Mouse (Mus musculus): ENCODE results near the gene Ppp6r2. TPM values are rescaled to one million over a fixed set of nuclear protein-coding genes. Genes with fewer than 3 reads are reported as not detected.

Gene Ppp6r2
- polyA plus RNA-seq, 1 experiment from 2014 or later: 12.4 TPM

GRCm38 (mm10) chr15:89286582-89286981 lies 75.2 kb downstream of the Ppp6r2 start:
- H3K27me3 ChIP-seq (ENCODE audit: insufficient read depth, poor library complexity, severe bottlenecking): no peaks in the 10 kb centered on the region
- H3K27ac ChIP-seq: no peak overlapping the region
- H3K4me3 ChIP-seq: no peak overlapping the region
- peaks cover 91% of the 10 kb centered on the region for H3K36me3 ChIP-seq
- no peak for DNase-seq (ENCODE audit: low spot score)
- no peaks in the 10 kb centered on the region for H3K9me3 ChIP-seq
- 93% methylated on average over 5 of the region's 5 CpGs for WGBS
- peaks cover 9% of the 10 kb centered on the region; the same call in 1 of the 2 replicates for H3K4me1 ChIP-seq

- Histone ChIP-seq H3K36me3 (peaks cover 92% of the 10 kb centered on the region), H3K4me1 (peaks cover 8% of the 10 kb centered on the region; the same call in 1 of the 2 replicates), H3K9me3 (no peaks in the 10 kb centered on the region), H3K27ac (no peak overlapping the region), H3K4me3 (no peak overlapping the region), H3K27me3 (ENCODE audit: insufficient read depth, poor library complexity, severe bottlenecking) (no peaks in the 10 kb centered on the region)
- DNase-seq (ENCODE audit: low spot score): no peak
- WGBS: 90% methylated on average over 23 of the region's 23 CpGs
Measured at GRCm38 (mm10) chr15:89288227-89288767, 76.9 kb downstream of the Ppp6r2 start.

- no peak overlapping the region for H3K27ac ChIP-seq
- no peaks in the 10 kb centered on the region for H3K27me3 ChIP-seq (ENCODE audit: insufficient read depth, poor library complexity, severe bottlenecking)
- 95% methylated on average over 11 of the region's 11 CpGs for WGBS
- peaks cover 93% of the 10 kb centered on the region for H3K36me3 ChIP-seq
- H3K9me3 ChIP-seq: no peaks in the 10 kb centered on the region
- H3K4me1 ChIP-seq: peaks cover 3% of the 10 kb centered on the region; the same call in 1 of the 2 replicates
- H3K4me3 ChIP-seq: no peak overlapping the region
- DNase-seq (ENCODE audit: low spot score): no peak
Measured at GRCm38 (mm10) chr15:89289455-89289854, 78.1 kb downstream of the Ppp6r2 start.

- 85% methylated on average over 3 of the region's 3 CpGs for WGBS
- H3K27me3 ChIP-seq (ENCODE audit: insufficient read depth, poor library complexity, severe bottlenecking): no peaks in the 10 kb centered on the region
- H3K9me3 ChIP-seq: no peaks in the 10 kb centered on the region
- peaks cover 97% of the 10 kb centered on the region for H3K36me3 ChIP-seq
- no peak overlapping the region for H3K27ac ChIP-seq
- DNase-seq (ENCODE audit: low spot score): no peak
- H3K4me1 ChIP-seq: peaks cover 3% of the 10 kb centered on the region; the same call in 1 of the 2 replicates
- no peak overlapping the region for H3K4me3 ChIP-seq
Measured at GRCm38 (mm10) chr15:89291521-89291920, 80.2 kb downstream of the Ppp6r2 start.

- Histone ChIP-seq H3K27ac (no peak overlapping the region), H3K4me3 (no peak overlapping the region), H3K27me3 (ENCODE audit: insufficient read depth, poor library complexity, severe bottlenecking) (no peaks in the 10 kb centered on the region), H3K4me1 (peaks cover 3% of the 10 kb centered on the region; the same call in 1 of the 2 replicates), H3K9me3 (no peaks in the 10 kb centered on the region), H3K36me3 (peaks cover 99% of the 10 kb centered on the region)
- WGBS: 70% methylated on average over 2 of the region's 2 CpGs
- no peak for DNase-seq (ENCODE audit: low spot score)
Measured at GRCm38 (mm10) chr15:89292795-89293194, 81.4 kb downstream of the Ppp6r2 start.

- no peak for DNase-seq (ENCODE audit: low spot score)
- 94% methylated on average over 10 of the region's 10 CpGs for WGBS
- no peak overlapping the region for H3K4me3 ChIP-seq
- H3K36me3 ChIP-seq: peaks cover 96% of the 10 kb centered on the region
- no peak overlapping the region for H3K27ac ChIP-seq
- no peaks in the 10 kb centered on the region for H3K27me3 ChIP-seq (ENCODE audit: insufficient read depth, poor library complexity, severe bottlenecking)
- no peaks in the 10 kb centered on the region for H3K4me1 ChIP-seq
- no peaks in the 10 kb centered on the region for H3K9me3 ChIP-seq
Measured at GRCm38 (mm10) chr15:89293778-89294177, 82.4 kb downstream of the Ppp6r2 start.

GRCm38 (mm10) chr15:89295580-89296165 lies 84.3 kb downstream of the Ppp6r2 start:
- no peak overlapping the region for H3K27ac ChIP-seq
- H3K4me3 ChIP-seq: no peak overlapping the region
- H3K27me3 ChIP-seq (ENCODE audit: insufficient read depth, poor library complexity, severe bottlenecking): no peaks in the 10 kb centered on the region
- H3K4me1 ChIP-seq: no peaks in the 10 kb centered on the region
- 90% methylated on average over 8 of the region's 8 CpGs for WGBS
- no peaks in the 10 kb centered on the region for H3K9me3 ChIP-seq
- DNase-seq (ENCODE audit: low spot score): no peak
- peaks cover 95% of the 10 kb centered on the region for H3K36me3 ChIP-seq

GRCm38 (mm10) chr15:89296465-89296864 lies 85.1 kb downstream of the Ppp6r2 start:
- WGBS: 81% methylated on average over 1 of the region's 1 CpGs
- DNase-seq (ENCODE audit: low spot score): no peak
- Histone ChIP-seq H3K27me3 (ENCODE audit: insufficient read depth, poor library complexity, severe bottlenecking) (no peaks in the 10 kb centered on the region), H3K4me1 (no peaks in the 10 kb centered on the region), H3K4me3 (no peak overlapping the region), H3K9me3 (no peaks in the 10 kb centered on the region), H3K36me3 (peaks cover 95% of the 10 kb centered on the region), H3K27ac (no peak overlapping the region)

- WGBS: 92% methylated on average over 2 of the region's 2 CpGs
- no peaks in the 10 kb centered on the region for H3K27me3 ChIP-seq (ENCODE audit: insufficient read depth, poor library complexity, severe bottlenecking)
- no peak for DNase-seq (ENCODE audit: low spot score)
- H3K9me3 ChIP-seq: no peaks in the 10 kb centered on the region
- peaks cover 95% of the 10 kb centered on the region for H3K36me3 ChIP-seq
- H3K4me3 ChIP-seq: no peak overlapping the region
- H3K4me1 ChIP-seq: no peaks in the 10 kb centered on the region
- no peak overlapping the region for H3K27ac ChIP-seq
Measured at GRCm38 (mm10) chr15:89297695-89298094, 86.3 kb downstream of the Ppp6r2 start.

- H3K27me3 ChIP-seq (ENCODE audit: insufficient read depth, poor library complexity, severe bottlenecking): no peaks in the 10 kb centered on the region
- 92% methylated on average over 13 of the region's 13 CpGs for WGBS
- H3K9me3 ChIP-seq: no peaks in the 10 kb centered on the region
- peaks cover 95% of the 10 kb centered on the region for H3K36me3 ChIP-seq
- 0 out of 2 replicates have a peak, but pooled peaks cover 6% of the 10 kb centered on the region for H3K4me1 ChIP-seq
- no peak overlapping the region for H3K27ac ChIP-seq
- no peak overlapping the region for H3K4me3 ChIP-seq
- no peak for DNase-seq (ENCODE audit: low spot score)
Measured at GRCm38 (mm10) chr15:89300180-89300579, 88.8 kb downstream of the Ppp6r2 start.

- Histone ChIP-seq H3K4me3 (no peak overlapping the region), H3K9me3 (no peaks in the 10 kb centered on the region), H3K27ac (no peak overlapping the region), H3K36me3 (peaks cover 95% of the 10 kb centered on the region), H3K27me3 (ENCODE audit: insufficient read depth, poor library complexity, severe bottlenecking) (no peaks in the 10 kb centered on the region), H3K4me1 (0 out of 2 replicates have a peak, but pooled peaks cover 6% of the 10 kb centered on the region)
- no peak for DNase-seq (ENCODE audit: low spot score)
- 92% methylated on average over 8 of the region's 8 CpGs for WGBS
Measured at GRCm38 (mm10) chr15:89300600-89300999, 89.2 kb downstream of the Ppp6r2 start.

GRCm38 (mm10) chr15:89305966-89306365 lies 94.6 kb downstream of the Ppp6r2 start:
- WGBS: 73% methylated on average over 1 of the region's 1 CpGs
- Histone ChIP-seq H3K4me3 (no peak overlapping the region), H3K27ac (no peak overlapping the region), H3K27me3 (ENCODE audit: insufficient read depth, poor library complexity, severe bottlenecking) (no peaks in the 10 kb centered on the region), H3K36me3 (peaks cover 69% of the 10 kb centered on the region), H3K4me1 (peaks cover 31% of the 10 kb centered on the region), H3K9me3 (no peaks in the 10 kb centered on the region)
- DNase-seq (ENCODE audit: low spot score): no peak

- Histone ChIP-seq H3K9me3 (no peaks in the 10 kb centered on the region), H3K27ac (no peak overlapping the region), H3K4me1 (peaks cover 31% of the 10 kb centered on the region), H3K27me3 (ENCODE audit: insufficient read depth, poor library complexity, severe bottlenecking) (no peaks in the 10 kb centered on the region), H3K4me3 (no peak overlapping the region), H3K36me3 (peaks cover 54% of the 10 kb centered on the region)
- WGBS: 90% methylated on average over 13 of the region's 13 CpGs
- DNase-seq (ENCODE audit: low spot score): no peak
Measured at GRCm38 (mm10) chr15:89307461-89307860, 96.1 kb downstream of the Ppp6r2 start.

All from heart, embryonic 10.5 days (tissue).